Mouse (Mus musculus) embryonic facial prominence, embryonic 15.5 days (tissue): ENCODE data around the gene Agpat2. TPM values are rescaled to one million over a fixed set of nuclear protein-coding genes. Genes with fewer than 3 reads are reported as not detected.
A peak's percentile ranks its signal among the peaks of the same experiment; 100 is the strongest.

Experiments
- ATAC-seq: fragments of 200-750 bp; cut with Nextera tagmentation; 2 replicates; pipeline ENCODE4 v1.8.0; 2017; ENCODE audit warnings: low read depth, moderate TSS enrichment; ENCODE audit not compliant: insufficient number of reproducible peaks, low FRiP score, low TSS enrichment
- H3K27ac ChIP-seq: fragments of 300-500 bp; sonication (generic); replicated peaks from 2 replicates; pipeline ENCODE4 v1.5.1; 2015; ENCODE audit warnings: mild to moderate bottlenecking, inconsistent platforms
- H3K27me3 ChIP-seq: fragments of 300-500 bp; sonication (generic); 2 replicates; pipeline ENCODE4 v1.6.1; 2015; ENCODE audit warnings: inconsistent platforms
- H3K36me3 ChIP-seq: fragments of 300-500 bp; sonication (generic); 2 replicates; pipeline ENCODE4 v1.6.1; 2015; ENCODE audit warnings: mild to moderate bottlenecking, inconsistent platforms
- H3K4me1 ChIP-seq: fragments of 300-500 bp; sonication (generic); 2 replicates; pipeline ENCODE4 v1.6.1; 2015; ENCODE audit warnings: inconsistent platforms
- H3K4me2 ChIP-seq: fragments of 300-500 bp; sonication (generic); replicated peaks from 2 replicates; pipeline ENCODE4 v1.6.1; 2015; ENCODE audit warnings: mild to moderate bottlenecking, inconsistent platforms
- H3K4me3 ChIP-seq: fragments of 300-500 bp; sonication (generic); replicated peaks from 2 replicates; pipeline ENCODE4 v1.5.1; 2015; ENCODE audit warnings: mild to moderate bottlenecking, inconsistent platforms
- H3K9ac ChIP-seq: fragments of 300-500 bp; sonication (generic); 2 replicates; pipeline ENCODE4 v1.6.1; 2015; ENCODE audit warnings: inconsistent platforms
- H3K9me3 ChIP-seq: fragments of 300-500 bp; sonication (generic); replicated peaks from 2 replicates; pipeline ENCODE4 v1.6.1; 2016; ENCODE audit warnings: inconsistent platforms
- WGBS: fragments of 180-500 bp; shearing (Covaris S2); methylation state at CpG from one replicate; pipeline ENCODE4 v1.1.7; 2015; 5-methylcytosine and 5-hydroxymethylcytosine counted together
- polyA plus RNA-seq: library from polyadenylated mRNA; unstranded; fragments of >200 nt; fragmentation: Nextera tagmentation; extraction: Ambion mirVana; gene quantifications from 2 replicates; pipeline ENCODE4 v1.2.1, GENCODE M21; 2015

The Agpat2 gene
- polyA plus RNA-seq, 1 experiment from 2014 or later: 31.7 TPM

DNA sequence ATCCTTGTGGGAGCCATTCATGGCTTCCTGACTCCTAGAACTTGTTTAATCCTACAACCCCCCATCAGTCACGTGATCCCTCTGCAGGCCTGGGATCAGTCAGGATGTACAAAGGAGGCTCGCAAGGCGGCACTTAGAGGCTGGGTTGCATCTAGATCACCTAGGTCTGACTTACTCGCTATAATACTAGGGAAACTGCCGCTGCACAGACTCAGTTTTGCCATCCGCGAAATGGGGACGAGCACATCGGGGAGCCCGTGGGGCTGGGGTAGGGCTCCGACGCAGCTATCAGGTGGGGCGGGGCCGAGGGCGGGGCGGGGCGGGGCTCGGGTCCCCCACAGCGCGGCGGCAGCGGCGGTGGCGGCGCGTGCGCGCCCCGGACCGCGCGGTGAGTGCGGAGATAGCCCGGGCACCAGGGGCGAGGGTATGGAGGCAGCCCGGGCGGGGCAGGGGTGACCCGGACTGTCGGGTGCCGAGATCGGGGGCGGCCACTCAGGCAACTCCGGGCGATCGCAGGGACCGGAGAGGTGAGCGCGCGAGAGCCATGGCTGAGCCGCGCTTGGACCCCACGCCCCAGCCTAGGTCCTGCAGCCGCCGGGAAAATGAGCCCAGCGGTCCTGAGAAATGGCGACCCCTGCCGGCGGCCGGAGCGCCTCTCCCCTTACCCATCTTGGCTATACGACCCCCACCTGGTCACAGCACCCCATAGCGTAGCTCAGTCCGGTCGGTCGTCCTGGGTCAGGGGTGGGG lies 17.7 kb downstream of the Agpat2 start, which contains the start of gene Gm20532:
TSS of gene Gm20532 (plus strand) at position 346 of the 750 bp plus-strand sequence.
- Histone ChIP-seq H3K4me2 (peak within 1 kb of the TSS; percentile 82), H3K9ac (peak within 1 kb of the TSS; percentile 33), H3K4me1 (peaks cover 36% of the 10 kb centered on the region), H3K9me3 (no peaks in the 10 kb centered on the region), H3K27me3 (no peaks in the 10 kb centered on the region), H3K27ac (no peak within 1 kb of the TSS; the same call in 1 of the 2 replicates), H3K4me3 (peak within 1 kb of the TSS; percentile 67), H3K36me3 (no peaks in the 10 kb centered on the region)
- WGBS: under 1% methylated on average over 50 of the region's 65 CpGs
- ATAC-seq: peak; percentile 66

DNA sequence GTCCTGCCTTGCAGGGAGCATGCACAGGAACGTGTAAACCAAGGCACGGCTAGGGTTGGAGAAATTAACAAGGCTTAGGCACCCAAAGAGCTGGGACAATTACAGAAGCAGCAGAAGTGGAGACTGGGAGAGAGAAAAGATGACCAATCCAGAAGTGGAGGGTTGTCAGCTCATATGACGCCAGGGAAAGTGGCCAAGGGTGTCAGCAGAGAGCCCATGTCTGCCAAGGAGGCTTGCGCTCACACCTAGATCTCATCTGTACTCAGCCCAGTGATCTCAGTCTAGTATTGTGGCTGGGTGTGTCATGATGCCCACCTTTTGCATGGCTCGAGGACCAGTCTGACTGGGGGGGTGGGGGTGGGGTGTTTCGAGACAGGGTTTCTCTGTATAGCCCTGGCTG lies 18.5 kb downstream of the Agpat2 start:
- Histone ChIP-seq H3K9ac (no peak overlapping the region), H3K9me3 (no peaks in the 10 kb centered on the region), H3K27me3 (no peaks in the 10 kb centered on the region), H3K27ac (no peak overlapping the region; the same call in 1 of the 2 replicates), H3K4me2 (no peak overlapping the region), H3K36me3 (no peaks in the 10 kb centered on the region), H3K4me1 (peaks cover 30% of the 10 kb centered on the region), H3K4me3 (peak overlapping the region; percentile 67)
- WGBS: 56% methylated on average over 6 of the region's 6 CpGs
- ATAC-seq: no peak

DNA sequence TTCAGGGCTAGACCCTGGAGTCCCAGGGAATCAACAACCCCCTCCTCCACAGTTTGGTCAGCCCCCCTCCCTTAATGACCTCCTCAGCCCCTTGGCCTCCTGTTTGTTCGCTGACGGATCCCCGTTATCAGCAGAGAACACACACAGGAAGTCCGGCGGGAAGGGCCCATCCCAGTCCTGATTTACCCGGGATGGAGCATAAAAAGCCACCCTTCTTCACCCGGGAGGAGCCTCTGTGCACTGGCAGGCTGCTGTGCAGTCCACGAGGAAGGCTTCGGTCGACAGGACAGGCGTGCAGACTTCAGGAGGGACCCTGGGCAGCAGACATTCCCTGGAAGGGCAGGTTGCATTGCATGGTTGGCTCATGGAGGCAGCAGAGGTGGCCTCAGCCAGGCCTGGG lies 20.6 kb downstream of the Agpat2 start:
- ATAC-seq: no peak
- Histone ChIP-seq H3K27me3 (no peaks in the 10 kb centered on the region), H3K4me3 (peak overlapping the region; percentile 21; the same call in 1 of the 2 replicates), H3K4me1 (peaks cover 30% of the 10 kb centered on the region), H3K9me3 (no peaks in the 10 kb centered on the region), H3K27ac (peak overlapping the region; percentile 13; the same call in 1 of the 2 replicates), H3K36me3 (no peaks in the 10 kb centered on the region), H3K9ac (no peak overlapping the region), H3K4me2 (no peak overlapping the region)
- 57% methylated on average over 11 of the region's 11 CpGs for WGBS

DNA sequence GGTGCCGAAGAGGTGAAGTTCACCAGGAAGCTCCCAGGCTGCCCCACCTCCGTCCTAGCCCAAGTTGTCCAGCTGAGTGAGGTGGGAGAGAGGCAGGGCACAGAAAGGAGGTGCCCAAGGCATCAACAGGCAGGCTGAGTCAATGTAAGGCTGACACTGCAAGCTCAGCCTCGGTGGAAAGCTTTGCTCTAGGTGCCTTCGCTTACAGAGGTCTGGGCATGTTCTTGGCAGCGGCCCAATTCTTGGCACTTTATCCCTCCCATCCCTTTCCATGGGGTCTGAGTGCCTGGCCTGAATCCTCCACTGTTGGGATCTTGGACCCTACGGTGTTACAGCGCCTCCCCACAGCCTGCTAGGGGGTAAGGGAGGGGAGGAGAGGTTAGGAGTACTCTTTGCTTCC lies 21.5 kb downstream of the Agpat2 start:
- H3K9ac ChIP-seq: no peak overlapping the region
- H3K4me2 ChIP-seq: no peak overlapping the region
- H3K9me3 ChIP-seq: no peaks in the 10 kb centered on the region
- no peak overlapping the region for H3K4me3 ChIP-seq
- H3K4me1 ChIP-seq: peaks cover 28% of the 10 kb centered on the region
- peak overlapping the region; percentile 39; the same call in 1 of the 2 replicates for H3K27ac ChIP-seq
- WGBS: 65% methylated on average over 7 of the region's 7 CpGs
- no peaks in the 10 kb centered on the region for H3K27me3 ChIP-seq
- no peak for ATAC-seq
- no peaks in the 10 kb centered on the region for H3K36me3 ChIP-seq

DNA sequence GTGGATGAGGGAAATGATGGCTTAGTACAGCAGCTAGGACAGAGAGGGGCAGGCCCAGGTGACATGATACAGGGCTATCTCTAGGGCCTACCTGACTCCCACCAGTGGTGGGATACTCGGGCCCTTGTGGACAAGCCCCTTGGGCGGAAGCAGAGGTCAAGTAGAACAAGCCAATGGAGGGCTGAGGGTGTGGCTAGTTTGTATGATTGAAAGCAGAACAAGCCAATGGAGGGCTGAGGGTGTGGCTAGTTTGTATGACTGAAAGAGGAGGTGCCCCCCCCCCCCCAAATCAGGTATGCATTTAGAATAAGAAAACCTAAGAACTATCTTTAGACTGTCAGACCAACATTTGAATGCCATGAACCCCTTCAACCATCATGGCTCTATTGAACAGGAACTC lies 22.0 kb downstream of the Agpat2 start:
- no peak overlapping the region for H3K4me3 ChIP-seq
- no peak overlapping the region for H3K27ac ChIP-seq
- H3K9ac ChIP-seq: no peak overlapping the region
- H3K36me3 ChIP-seq: no peaks in the 10 kb centered on the region
- H3K27me3 ChIP-seq: no peaks in the 10 kb centered on the region
- ATAC-seq: no peak
- H3K9me3 ChIP-seq: no peaks in the 10 kb centered on the region
- no peak overlapping the region for H3K4me2 ChIP-seq
- WGBS: 63% methylated on average over 2 of the region's 2 CpGs
- H3K4me1 ChIP-seq: peaks cover 23% of the 10 kb centered on the region

DNA sequence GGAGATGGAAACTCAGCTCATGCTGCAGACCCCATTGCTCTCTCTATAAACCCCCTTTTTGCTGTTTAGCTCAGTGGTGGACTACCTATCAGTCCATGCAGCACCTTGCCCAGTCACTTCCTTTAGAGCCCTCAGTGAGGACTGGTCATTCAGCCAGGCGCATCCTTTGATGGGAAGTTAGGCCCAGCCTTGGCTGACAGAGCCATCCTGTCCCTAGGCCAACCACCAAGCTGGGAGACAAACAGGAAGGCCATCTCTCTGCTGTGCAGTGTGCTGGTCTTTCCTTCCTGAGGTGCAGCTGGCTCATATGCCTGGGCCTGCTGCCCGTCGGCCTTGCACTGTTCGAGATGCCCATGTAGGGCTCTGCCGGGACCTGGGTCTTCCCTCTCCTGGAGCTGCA lies 23.5 kb downstream of the Agpat2 start:
- Histone ChIP-seq H3K9ac (no peak overlapping the region), H3K4me2 (no peak overlapping the region), H3K27ac (0 out of 2 replicates have a peak overlapping the region, but pooled peaks have one; percentile 17), H3K27me3 (no peaks in the 10 kb centered on the region), H3K36me3 (no peaks in the 10 kb centered on the region), H3K4me1 (peaks cover 13% of the 10 kb centered on the region; the same call in 1 of the 2 replicates), H3K9me3 (no peaks in the 10 kb centered on the region), H3K4me3 (no peak overlapping the region)
- no peak for ATAC-seq
- WGBS: 86% methylated on average over 5 of the region's 5 CpGs

DNA sequence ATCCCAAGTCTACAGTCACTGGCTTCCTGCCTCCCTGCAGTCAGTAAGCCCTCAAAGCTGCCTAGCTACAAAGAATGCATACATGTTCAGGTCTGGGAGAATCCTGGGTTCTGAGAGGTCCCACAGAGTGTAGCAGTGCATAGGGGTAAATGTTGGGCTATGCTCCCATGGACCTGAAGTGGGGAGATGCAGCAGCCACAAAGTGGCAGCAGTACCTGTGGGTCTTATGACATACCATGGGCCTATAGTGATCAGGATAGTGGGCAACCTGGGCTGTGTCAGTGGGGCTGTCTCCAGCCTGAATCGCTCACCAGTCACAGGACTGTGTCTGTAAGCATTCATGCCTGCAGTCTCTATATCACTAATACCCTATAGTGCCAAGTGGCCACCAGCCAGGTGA lies 24.5 kb downstream of the Agpat2 start, which contains the start of gene Egfl7:
TSS of gene Egfl7 (plus strand) at position 301 of the 400 bp plus-strand sequence.
- Histone ChIP-seq H3K4me3 (no peak within 1 kb of the TSS), H3K27ac (peak within 1 kb of the TSS; percentile 66), H3K36me3 (no peaks in the 10 kb centered on the region), H3K4me1 (peaks cover 13% of the 10 kb centered on the region; the same call in 1 of the 2 replicates), H3K9ac (no peak within 1 kb of the TSS), H3K9me3 (no peaks in the 10 kb centered on the region), H3K4me2 (no peak within 1 kb of the TSS), H3K27me3 (no peaks in the 10 kb centered on the region)
- ATAC-seq: no peak
- 95% methylated on average over 1 of the region's 1 CpGs for WGBS

DNA sequence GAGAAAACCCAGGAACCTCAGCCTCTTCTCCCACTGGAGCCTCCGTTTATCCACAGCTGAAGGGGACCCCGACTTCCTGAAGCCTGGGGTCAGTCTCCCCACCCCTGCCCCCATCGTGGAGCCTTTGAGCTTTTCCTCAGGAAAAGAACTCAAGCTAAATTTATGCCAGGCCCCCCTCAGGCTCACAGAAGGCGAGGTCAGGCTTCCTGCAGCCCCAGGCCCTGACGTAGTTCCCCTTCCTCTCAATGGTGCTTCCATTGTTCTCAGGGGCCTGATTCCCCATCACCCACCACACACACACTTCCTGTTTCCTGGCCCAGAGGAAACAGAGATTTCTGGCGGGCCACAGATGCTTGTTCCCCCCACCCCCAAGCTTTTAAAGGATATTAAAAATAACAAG lies 25.8 kb downstream of the Agpat2 start:
- Histone ChIP-seq H3K4me3 (no peak overlapping the region), H3K27me3 (no peaks in the 10 kb centered on the region), H3K27ac (peak overlapping the region; percentile 66), H3K9me3 (no peaks in the 10 kb centered on the region), H3K9ac (no peak overlapping the region), H3K4me2 (no peak overlapping the region), H3K36me3 (no peaks in the 10 kb centered on the region), H3K4me1 (peaks cover 24% of the 10 kb centered on the region; the same call in 1 of the 2 replicates)
- WGBS: 31% methylated on average over 6 of the region's 6 CpGs
- no peak for ATAC-seq

DNA sequence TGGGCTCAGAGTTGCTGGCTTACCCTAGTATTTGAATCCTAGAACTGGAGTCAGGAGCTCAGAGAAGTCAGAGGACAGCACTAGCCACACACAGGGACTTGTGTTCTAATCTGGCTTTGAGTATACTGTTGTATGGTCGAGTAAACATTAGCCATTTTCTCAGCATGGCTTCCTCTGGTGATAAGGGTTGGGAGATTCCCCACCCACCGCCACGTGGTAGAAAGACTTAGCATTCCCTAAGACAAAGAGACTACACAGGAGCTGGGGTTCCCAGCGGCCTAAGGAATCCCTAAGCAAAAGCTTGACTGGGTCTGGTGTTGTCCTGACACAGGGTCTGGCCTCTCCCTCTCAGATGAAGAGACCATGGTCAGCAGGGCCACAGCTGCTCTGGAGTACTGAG lies 27.8 kb downstream of the Agpat2 start:
- Histone ChIP-seq H3K9me3 (no peaks in the 10 kb centered on the region), H3K4me2 (no peak overlapping the region), H3K27ac (no peak overlapping the region), H3K4me3 (no peak overlapping the region), H3K36me3 (no peaks in the 10 kb centered on the region), H3K9ac (no peak overlapping the region), H3K4me1 (peaks cover 19% of the 10 kb centered on the region; the same call in 1 of the 2 replicates), H3K27me3 (no peaks in the 10 kb centered on the region)
- ATAC-seq: no peak
- WGBS: 62% methylated on average over 4 of the region's 4 CpGs

DNA sequence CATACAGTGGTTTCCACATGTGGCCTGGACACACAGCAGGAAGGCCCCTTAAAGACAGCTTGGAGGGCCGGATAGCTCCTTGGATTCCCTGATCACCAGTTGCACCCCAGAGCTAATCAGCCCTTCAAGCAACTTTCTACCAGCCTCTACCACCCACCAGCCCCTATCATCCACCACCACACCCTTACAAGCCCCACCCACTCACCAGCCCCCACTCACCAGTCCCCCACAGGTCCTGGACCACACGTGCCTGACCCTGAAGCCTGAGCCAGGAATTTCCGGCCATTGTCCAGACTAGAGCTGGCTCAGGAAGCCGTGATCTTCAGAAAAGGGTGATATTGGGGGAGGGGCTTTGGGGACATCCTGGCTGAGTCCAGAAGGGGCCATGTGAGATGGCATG lies 28.4 kb downstream of the Agpat2 start:
- 63% methylated on average over 4 of the region's 4 CpGs for WGBS
- no peak; the same call in 1 of the 2 replicates for ATAC-seq
- Histone ChIP-seq H3K4me3 (no peak overlapping the region), H3K36me3 (no peaks in the 10 kb centered on the region), H3K9me3 (no peaks in the 10 kb centered on the region), H3K27me3 (no peaks in the 10 kb centered on the region), H3K4me2 (no peak overlapping the region), H3K4me1 (peaks cover 19% of the 10 kb centered on the region; the same call in 1 of the 2 replicates), H3K27ac (no peak overlapping the region), H3K9ac (no peak overlapping the region)

DNA sequence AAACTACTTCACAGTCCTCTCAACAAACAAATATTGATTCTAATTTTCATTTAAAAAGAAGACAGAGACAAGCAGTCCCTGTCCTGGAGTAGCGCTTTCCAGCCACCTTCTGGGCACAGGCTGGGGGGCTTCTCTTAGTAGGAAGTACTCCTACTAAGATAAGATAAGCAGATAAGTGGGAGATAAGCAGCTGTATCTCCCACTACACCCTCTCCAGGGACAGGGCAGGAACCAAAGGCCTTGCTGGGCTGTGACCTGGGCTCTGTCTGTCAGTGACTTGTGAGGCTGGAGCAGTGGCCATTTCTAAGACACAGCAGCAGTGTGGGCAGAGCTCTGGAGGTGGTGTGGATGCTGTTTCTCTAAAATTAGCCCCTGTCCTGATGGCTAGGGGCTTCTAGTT lies 28.8 kb downstream of the Agpat2 start:
- no peak overlapping the region for H3K4me2 ChIP-seq
- H3K27ac ChIP-seq: no peak overlapping the region
- no peaks in the 10 kb centered on the region for H3K36me3 ChIP-seq
- H3K27me3 ChIP-seq: no peaks in the 10 kb centered on the region
- no peak overlapping the region for H3K4me3 ChIP-seq
- peaks cover 19% of the 10 kb centered on the region; the same call in 1 of the 2 replicates for H3K4me1 ChIP-seq
- ATAC-seq: no peak
- H3K9me3 ChIP-seq: no peaks in the 10 kb centered on the region
- WGBS: 95% methylated on average over 1 of the region's 1 CpGs
- no peak overlapping the region for H3K9ac ChIP-seq
